Mouse (Mus musculus) adrenal gland, postnatal 36 days (tissue): Measurements from ENCODE around the gene Gck. TPM values are rescaled to one million over a fixed set of nuclear protein-coding genes. Genes with fewer than 3 reads are reported as not detected.

ENCODE experiments used
- DNase-seq, 2 experiments: peaks; one replicate each; pipeline ENCODE4 v3.0.0; 2021; ENCODE audit warnings: mixed read lengths in 1 of 2
- long read RNA-seq, 2 experiments: library from polyadenylated mRNA; stranded (forward); transcript quantifications; one replicate each; pipeline ENCODE4 v2.0.0; 2021; ENCODE audit warnings: borderline sequencing depth in 2 of 2
- total RNA-seq, 2 experiments: library from RNA; stranded (reverse); gene quantifications; 2 replicates each; pipeline ENCODE4 v1.2.3; 2021

The Gck gene
- total RNA-seq = 1 to 10 TPM; 2.1 to 2.4 TPM
- long read RNA-seq, experiment 1, partial matches to known transcripts = 1 of 5 reads
- long read RNA-seq, experiment 1, other reads (novel, unspliced or antisense) = 1 of 5 reads
- long read RNA-seq, experiment 2, partial matches to known transcripts = 3 of 10 reads
- long read RNA-seq, experiment 2, other reads (novel, unspliced or antisense) = 4 of 10 reads

GRCm38 (mm10) chr11:5949586-5950352 lies at the start of gene Gck:
TSS of gene Gck (minus strand) at chr11:5950081.
- no peak for DNase-seq

- DNase-seq = no peak
Measured at GRCm38 (mm10) chr11:5998472-5998871, 48.6 kb upstream of the Gck start.

- peak; percentile 88 to 92 for DNase-seq
Measured at GRCm38 (mm10) chr11:5995989-5996388, 46.1 kb upstream of the Gck start.

GRCm38 (mm10) chr11:5994880-5995279 lies 45.0 kb upstream of the Gck start:
- DNase-seq = no peak

- no peak for DNase-seq
Measured at GRCm38 (mm10) chr11:5994212-5994611, 44.3 kb upstream of the Gck start.

GRCm38 (mm10) chr11:5990910-5991309 lies 41.0 kb upstream of the Gck start:
- peak; percentile 60 to 75 for DNase-seq

GRCm38 (mm10) chr11:5989954-5990593 lies 40.2 kb upstream of the Gck start:
- no peak for DNase-seq

- no peak for DNase-seq
Measured at GRCm38 (mm10) chr11:5988126-5988525, 38.2 kb upstream of the Gck start.

- no peak for DNase-seq
Measured at GRCm38 (mm10) chr11:5983629-5984028, 33.7 kb upstream of the Gck start.

GRCm38 (mm10) chr11:5981323-5981722 lies 31.4 kb upstream of the Gck start:
- DNase-seq = no peak

GRCm38 (mm10) chr11:5980561-5980960 lies 30.7 kb upstream of the Gck start:
- no peak for DNase-seq

- no peak for DNase-seq
Measured at GRCm38 (mm10) chr11:5980108-5980507, 30.2 kb upstream of the Gck start.

GRCm38 (mm10) chr11:5979088-5979487 lies 29.2 kb upstream of the Gck start:
- no peak for DNase-seq

- DNase-seq = no peak
Measured at GRCm38 (mm10) chr11:5976106-5976505, 26.2 kb upstream of the Gck start.

GRCm38 (mm10) chr11:5975068-5975467 lies 25.2 kb upstream of the Gck start:
- DNase-seq = no peak

GRCm38 (mm10) chr11:5974053-5974452 lies 24.2 kb upstream of the Gck start:
- DNase-seq = no peak

GRCm38 (mm10) chr11:5973151-5973550 lies 23.3 kb upstream of the Gck start:
- no peak for DNase-seq

- DNase-seq = no peak
Measured at GRCm38 (mm10) chr11:5971202-5971601, 21.3 kb upstream of the Gck start.

GRCm38 (mm10) chr11:5968223-5968622 lies 18.3 kb upstream of the Gck start:
- no peak for DNase-seq

- DNase-seq = no peak
Measured at GRCm38 (mm10) chr11:5966751-5967150, 16.9 kb upstream of the Gck start.

- no peak for DNase-seq
Measured at GRCm38 (mm10) chr11:5965865-5966264, 16.0 kb upstream of the Gck start.

GRCm38 (mm10) chr11:5960051-5960450 lies 10.2 kb upstream of the Gck start:
- DNase-seq = no peak

- peak; percentile 99 for DNase-seq
Measured at GRCm38 (mm10) chr11:5955546-5956276, 5.8 kb upstream of the Gck start, which contains the start of gene Ykt6. TSS of gene Ykt6 (plus strand) at chr11:5955693.
